Mouse (Mus musculus) forebrain, embryonic 11.5 days (tissue): ENCODE measurements around the gene Olfr600. TPM values are rescaled to one million over a fixed set of nuclear protein-coding genes. Genes with fewer than 3 reads are reported as not detected.

Source experiments
- polyA plus RNA-seq: library from polyadenylated mRNA; unstranded; fragments of >200 nt; fragmentation: Nextera tagmentation; extraction: Ambion mirVana; gene quantifications from 2 replicates; pipeline ENCODE4 v1.2.1, GENCODE M21; 2014

Olfr600 gene
- polyA plus RNA-seq, 1 experiment from 2014 or later, result not detected

Other genes with a start within 250 kb of the Olfr600 start
- not detected in 2 replicates for gene Olfr586, start 224.0 kb downstream of the Olfr600 start, polyA plus RNA-seq
- not detected in 2 replicates for gene Olfr588-ps1, start 208.8 kb downstream of the Olfr600 start, polyA plus RNA-seq
- gene Olfr589, start 193.3 kb downstream of the Olfr600 start, polyA plus RNA-seq, result not detected in 2 replicates
- gene Olfr591, start 171.3 kb downstream of the Olfr600 start, polyA plus RNA-seq, result not detected in 2 replicates
- not detected in 2 replicates for gene Olfr592, start 164.9 kb downstream of the Olfr600 start, polyA plus RNA-seq
- gene Olfr593, start 137.8 kb downstream of the Olfr600 start, polyA plus RNA-seq, result not detected in 2 replicates
- not detected in 2 replicates for gene Olfr594, start 132.7 kb downstream of the Olfr600 start, polyA plus RNA-seq
- not detected in 2 replicates for gene Usp17ld, start 97.2 kb downstream of the Olfr600 start, polyA plus RNA-seq
- not detected in 2 replicates for gene Olfr596, start 44.0 kb downstream of the Olfr600 start, polyA plus RNA-seq
- not detected in 2 replicates for gene Olfr597, start 33.4 kb downstream of the Olfr600 start, polyA plus RNA-seq
- gene Olfr598, start 26.1 kb downstream of the Olfr600 start, polyA plus RNA-seq, result not detected in 2 replicates
- gene Olfr599, start 13.8 kb downstream of the Olfr600 start, polyA plus RNA-seq, result not detected in 2 replicates
- gene Olfr601, start 13.0 kb upstream of the Olfr600 start, polyA plus RNA-seq, result not detected in 2 replicates
- gene Olfr603, start 36.5 kb upstream of the Olfr600 start, polyA plus RNA-seq, result not detected in 2 replicates
- not detected in 2 replicates for gene Usp17lc, start 65.4 kb upstream of the Olfr600 start, polyA plus RNA-seq
- gene Olfr605, start 95.8 kb upstream of the Olfr600 start, polyA plus RNA-seq, result not detected in 2 replicates
- not detected in 2 replicates for gene Olfr606, start 99.4 kb upstream of the Olfr600 start, polyA plus RNA-seq
- gene Olfr607, start 114.5 kb upstream of the Olfr600 start, polyA plus RNA-seq, result not detected in 2 replicates
- not detected in 2 replicates for gene Olfr608, start 120.2 kb upstream of the Olfr600 start, polyA plus RNA-seq
- gene Olfr609, start 148.4 kb upstream of the Olfr600 start, polyA plus RNA-seq, result not detected in 2 replicates
- not detected in 2 replicates for gene Olfr610, start 162.5 kb upstream of the Olfr600 start, polyA plus RNA-seq
- gene Olfr611, start 171.2 kb upstream of the Olfr600 start, polyA plus RNA-seq, result not detected in 2 replicates
- not detected in 2 replicates for gene Olfr612, start 193.0 kb upstream of the Olfr600 start, polyA plus RNA-seq
- not detected in 2 replicates for gene Olfr613, start 198.4 kb upstream of the Olfr600 start, polyA plus RNA-seq
- gene Olfr615, start 206.4 kb upstream of the Olfr600 start, polyA plus RNA-seq, result not detected in 2 replicates
- gene Olfr616, start 219.5 kb upstream of the Olfr600 start, polyA plus RNA-seq, result not detected in 2 replicates
- not detected in 2 replicates for gene Olfr617, start 223.4 kb upstream of the Olfr600 start, polyA plus RNA-seq
- not detected in 2 replicates for gene Olfr618, start 240.4 kb upstream of the Olfr600 start, polyA plus RNA-seq